Mouse (Mus musculus) inflammation-experienced regulatory T-cells, adult 6 months (primary cell): ENCODE measurements around the gene Trappc2l. TPM values are rescaled to one million over a fixed set of nuclear protein-coding genes. Genes with fewer than 3 reads are reported as not detected.
"Not testable (repeated sequence)": the region's sequence is repeated elsewhere in the genome, so short reads cannot be mapped to it uniquely, and the experiment has no call there.

Experiments
- ATAC-seq: one replicate; pipeline ENCODE4 v1.8.0; 2017
- polyA plus RNA-seq, 3 experiments: library from polyadenylated mRNA; unstranded; fragments of 100-300 nt; shearing (Covaris generic); gene quantifications; one replicate each; pipeline ENCODE4 v1.2.1; 2017

The Trappc2l gene
- polyA plus RNA-seq, 3 experiments from 2014 or later, result 57.7 to 82.5 (median 80.6) TPM

- ATAC-seq, result no peak
Measured at GRCm38 (mm10) chr8:122626896-122627295, 15.5 kb downstream of the Trappc2l start.

- ATAC-seq, result no peak
Measured at GRCm38 (mm10) chr8:122629388-122629787, 17.9 kb downstream of the Trappc2l start.

GRCm38 (mm10) chr8:122630696-122631095 is 19.3 kb downstream of the Trappc2l start:
- ATAC-seq, result no peak

GRCm38 (mm10) chr8:122632134-122632533 is 20.7 kb downstream of the Trappc2l start:
- not testable (repeated sequence) for ATAC-seq

- ATAC-seq, result no peak
Measured at GRCm38 (mm10) chr8:122633205-122633604, 21.8 kb downstream of the Trappc2l start.

GRCm38 (mm10) chr8:122635878-122636802 is 24.7 kb downstream of the Trappc2l start:
- ATAC-seq, result no peak

GRCm38 (mm10) chr8:122636803-122637175 is 25.3 kb downstream of the Trappc2l start:
- ATAC-seq, result no peak

- no peak for ATAC-seq
Measured at GRCm38 (mm10) chr8:122637230-122637629, 25.8 kb downstream of the Trappc2l start.

- no peak for ATAC-seq
Measured at GRCm38 (mm10) chr8:122638601-122639000, 27.2 kb downstream of the Trappc2l start.

- no peak for ATAC-seq
Measured at GRCm38 (mm10) chr8:122639521-122640248, 28.2 kb downstream of the Trappc2l start.

GRCm38 (mm10) chr8:122640825-122641224 is 29.4 kb downstream of the Trappc2l start:
- ATAC-seq, result no peak

- ATAC-seq, result no peak
Measured at GRCm38 (mm10) chr8:122641406-122641805, 30.0 kb downstream of the Trappc2l start.

- ATAC-seq, result no peak
Measured at GRCm38 (mm10) chr8:122642071-122642470, 30.6 kb downstream of the Trappc2l start.

- ATAC-seq, result no peak
Measured at GRCm38 (mm10) chr8:122644175-122644954, 32.9 kb downstream of the Trappc2l start.

- ATAC-seq, result no peak
Measured at GRCm38 (mm10) chr8:122646337-122646736, 34.9 kb downstream of the Trappc2l start.

GRCm38 (mm10) chr8:122648192-122648970 is 36.9 kb downstream of the Trappc2l start:
- no peak for ATAC-seq

- ATAC-seq, result no peak
Measured at GRCm38 (mm10) chr8:122651326-122651921, 40.0 kb downstream of the Trappc2l start.

GRCm38 (mm10) chr8:122652643-122653042 is 41.2 kb downstream of the Trappc2l start:
- no peak for ATAC-seq

- no peak for ATAC-seq
Measured at GRCm38 (mm10) chr8:122654768-122655167, 43.3 kb downstream of the Trappc2l start.

GRCm38 (mm10) chr8:122656056-122656999 is 44.9 kb downstream of the Trappc2l start:
- ATAC-seq, result no peak
